Mouse (Mus musculus) embryo, embryonic 10.5 days (tissue): ENCODE measurements around the gene Gm10037.
"Not testable (repeated sequence)": the region's sequence is repeated elsewhere in the genome, so short reads cannot be mapped to it uniquely, and the experiment has no call there.

Experiments
- DNase-seq: peaks from one replicate; pipeline ENCODE4 v3.0.0-alpha.2; 2015; ENCODE audit warnings: low spot score

Gene Gm10037

GRCm38 (mm10) chr13:67830911-67831336 is at the start of gene Gm10037:
TSS of gene Gm10037 (plus strand) at chr13:67831106.
- DNase-seq: peak; percentile 89

- DNase-seq: no peak
Measured at GRCm38 (mm10) chr13:67791921-67792455, 38.9 kb upstream of the Gm10037 start.

GRCm38 (mm10) chr13:67798618-67799017 is 32.3 kb upstream of the Gm10037 start:
- no peak for DNase-seq

- not testable (repeated sequence) for DNase-seq
Measured at GRCm38 (mm10) chr13:67799151-67799550, 31.8 kb upstream of the Gm10037 start.

GRCm38 (mm10) chr13:67811651-67812210 is 19.2 kb upstream of the Gm10037 start:
- DNase-seq: no peak

GRCm38 (mm10) chr13:67812961-67813709 is 17.8 kb upstream of the Gm10037 start:
- no peak for DNase-seq

GRCm38 (mm10) chr13:67813710-67814660 is 16.9 kb upstream of the Gm10037 start, which contains the start of gene Zfp273:
TSS of gene Zfp273 (plus strand) at chr13:67813740.
- peak; percentile 90 for DNase-seq

- no peak for DNase-seq
Measured at GRCm38 (mm10) chr13:67818636-67819035, 12.3 kb upstream of the Gm10037 start.

GRCm38 (mm10) chr13:67833137-67833536 is 2.2 kb downstream of the Gm10037 start:
- DNase-seq: not testable (repeated sequence)

- DNase-seq: no peak
Measured at GRCm38 (mm10) chr13:67843775-67844118, 12.8 kb downstream of the Gm10037 start.

- DNase-seq: peak; percentile 86
Measured at GRCm38 (mm10) chr13:67844119-67844852, 13.4 kb downstream of the Gm10037 start.

GRCm38 (mm10) chr13:67844853-67845194 is 13.9 kb downstream of the Gm10037 start:
- DNase-seq: no peak

- DNase-seq: no peak
Measured at GRCm38 (mm10) chr13:67850361-67850760, 19.5 kb downstream of the Gm10037 start.

- DNase-seq: no peak
Measured at GRCm38 (mm10) chr13:67853130-67853529, 22.2 kb downstream of the Gm10037 start.

GRCm38 (mm10) chr13:67853983-67854382 is 23.1 kb downstream of the Gm10037 start:
- no peak for DNase-seq

- no peak for DNase-seq
Measured at GRCm38 (mm10) chr13:67857317-67857716, 26.4 kb downstream of the Gm10037 start.

- peak; percentile 6 for DNase-seq
Measured at GRCm38 (mm10) chr13:67862508-67862907, 31.6 kb downstream of the Gm10037 start.

- DNase-seq: no peak
Measured at GRCm38 (mm10) chr13:67863026-67863425, 32.1 kb downstream of the Gm10037 start, which contains the start of gene BC048507. TSS of gene BC048507 (plus strand) at chr13:67863326.

- peak; percentile 31 for DNase-seq
Measured at GRCm38 (mm10) chr13:67864764-67865350, 34.0 kb downstream of the Gm10037 start.

GRCm38 (mm10) chr13:67867899-67868298 is 37.0 kb downstream of the Gm10037 start:
- peak; percentile 15 for DNase-seq
